Mouse (Mus musculus) liver, postnatal 0 days (tissue): ENCODE measurements around the gene Ppp2r3d. TPM values are rescaled to one million over a fixed set of nuclear protein-coding genes. Genes with fewer than 3 reads are reported as not detected.
"Not testable (repeated sequence)": the region's sequence is repeated elsewhere in the genome, so short reads cannot be mapped to it uniquely, and the experiment has no call there.

Experiments
- ATAC-seq: fragments of 200-750 bp; cut with Nextera tagmentation; 2 replicates; pipeline ENCODE4 v1.8.0; 2017; ENCODE audit warnings: mild to moderate bottlenecking, moderate library complexity
- DNase-seq: peaks from one replicate; pipeline ENCODE4 v3.0.0-alpha.2; 2016
- H3K27ac ChIP-seq: fragments of 300-500 bp; sonication (generic); 2 replicates; pipeline ENCODE4 v1.5.1; 2014; ENCODE audit warnings: antibody characterized with exemption, moderate library complexity, mild to moderate bottlenecking, low read depth
- H3K27me3 ChIP-seq: fragments of 300-500 bp; sonication (generic); 2 replicates; pipeline ENCODE4 v1.6.1; 2014; ENCODE audit warnings: low read length, control low read depth, mixed read lengths; ENCODE audit not compliant: insufficient read depth
- H3K36me3 ChIP-seq: fragments of 300-500 bp; sonication (generic); replicated peaks from 2 replicates; pipeline ENCODE4 v1.6.1; 2014; ENCODE audit warnings: mild to moderate bottlenecking, control low read depth, low read length, moderate library complexity, mixed read lengths; ENCODE audit not compliant: insufficient read depth
- H3K4me1 ChIP-seq: fragments of 300-500 bp; sonication (generic); 2 replicates; pipeline ENCODE4 v1.6.1; 2014; ENCODE audit warnings: antibody characterized with exemption, mild to moderate bottlenecking, control low read depth; ENCODE audit not compliant: insufficient read depth
- H3K4me2 ChIP-seq: fragments of 300-500 bp; sonication (generic); 2 replicates; pipeline ENCODE4 v1.6.1; 2014; ENCODE audit warnings: low read depth, mild to moderate bottlenecking, low read length, moderate library complexity, mixed read lengths
- H3K4me3 ChIP-seq: fragments of 300-500 bp; sonication (generic); 2 replicates; pipeline ENCODE4 v1.5.1; 2014; ENCODE audit warnings: low read depth, low read length
- H3K9ac ChIP-seq: fragments of 300-500 bp; sonication (generic); replicated peaks from 2 replicates; pipeline ENCODE4 v1.6.1; 2014; ENCODE audit warnings: mild to moderate bottlenecking, moderate library complexity
- H3K9me3 ChIP-seq: fragments of 300-500 bp; sonication (generic); 2 replicates; pipeline ENCODE4 v1.6.1; 2016; ENCODE audit warnings: mild to moderate bottlenecking, control low read depth, low read length, mixed read lengths
- CTCF ChIP-seq: sonication (generic); IDR thresholded peaks from 2 replicates; pipeline ENCODE4 v1.5.1; 2016; ENCODE audit warnings: antibody characterized with exemption, low read depth
- EP300 ChIP-seq: IDR thresholded peaks from 2 replicates; pipeline ENCODE4 v1.6.1; 2016; ENCODE audit warnings: antibody characterized with exemption, low read depth, mild to moderate bottlenecking
- WGBS: fragments of 180-500 bp; shearing (Covaris S2); extraction: QIAGEN DNeasy Blood & Tissue Kit; methylation state at CpG from one replicate; pipeline ENCODE4 v1.1.7; 2014; ENCODE audit not compliant: insufficient replicate concordance; 5-methylcytosine and 5-hydroxymethylcytosine counted together
- polyA plus RNA-seq: library from polyadenylated mRNA; unstranded; fragments of >200 nt; fragmentation: Nextera tagmentation; extraction: Ambion mirVana; gene quantifications from 2 replicates; pipeline ENCODE4 v1.2.1, GENCODE M21; 2015

The Ppp2r3d gene
- polyA plus RNA-seq: 38.7 and 40.7 TPM in 2 replicates

- Histone ChIP-seq H3K4me3 (no peak within 1 kb of the TSS), H3K9ac (no peak within 1 kb of the TSS), H3K27me3 (no peaks in the 10 kb centered on the region), H3K4me2 (no peak within 1 kb of the TSS), H3K9me3 (peaks cover 8% of the 10 kb centered on the region; the same call in 1 of the 2 replicates), H3K4me1 (no peaks in the 10 kb centered on the region), H3K27ac (no peak within 1 kb of the TSS), H3K36me3 (peaks cover 8% of the 10 kb centered on the region)
- 92% methylated on average over 22 of the region's 22 CpGs for WGBS
- no peak for TF ChIP-seq CTCF
- no peak for TF ChIP-seq EP300
- DNase-seq (no peak), ATAC-seq (peak; percentile 38)
Measured at GRCm38 (mm10) chr9:124476096-124476902, at the start of gene Ppp2r3d. Gene Ppp2r3d (minus strand): TSS chr9:124476898.

DNA sequence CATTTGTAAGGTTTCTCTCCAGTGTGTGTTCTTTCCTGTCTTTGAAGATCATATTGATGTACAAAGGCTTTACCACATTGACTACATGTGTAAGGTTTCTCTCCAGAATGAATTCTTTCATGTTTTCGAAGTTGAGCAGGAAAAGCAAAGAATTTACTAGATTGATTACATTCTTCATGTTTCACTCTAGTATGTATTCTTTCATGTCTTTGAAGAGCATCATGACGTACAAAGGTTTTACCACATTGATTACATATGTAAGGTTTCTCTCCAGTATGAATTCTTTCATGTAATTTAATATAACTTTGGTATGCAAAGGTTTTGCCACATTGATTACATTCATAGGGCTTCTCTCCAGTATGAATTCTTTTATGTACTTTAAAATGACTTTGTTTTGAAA lies 17.0 kb upstream of the Ppp2r3d start, which contains the start of gene Gm21836:
Gene Gm21836 (minus strand): TSS at position 101 of the 400 bp plus-strand sequence.
- WGBS: 66% methylated on average over 2 of the region's 2 CpGs

DNA sequence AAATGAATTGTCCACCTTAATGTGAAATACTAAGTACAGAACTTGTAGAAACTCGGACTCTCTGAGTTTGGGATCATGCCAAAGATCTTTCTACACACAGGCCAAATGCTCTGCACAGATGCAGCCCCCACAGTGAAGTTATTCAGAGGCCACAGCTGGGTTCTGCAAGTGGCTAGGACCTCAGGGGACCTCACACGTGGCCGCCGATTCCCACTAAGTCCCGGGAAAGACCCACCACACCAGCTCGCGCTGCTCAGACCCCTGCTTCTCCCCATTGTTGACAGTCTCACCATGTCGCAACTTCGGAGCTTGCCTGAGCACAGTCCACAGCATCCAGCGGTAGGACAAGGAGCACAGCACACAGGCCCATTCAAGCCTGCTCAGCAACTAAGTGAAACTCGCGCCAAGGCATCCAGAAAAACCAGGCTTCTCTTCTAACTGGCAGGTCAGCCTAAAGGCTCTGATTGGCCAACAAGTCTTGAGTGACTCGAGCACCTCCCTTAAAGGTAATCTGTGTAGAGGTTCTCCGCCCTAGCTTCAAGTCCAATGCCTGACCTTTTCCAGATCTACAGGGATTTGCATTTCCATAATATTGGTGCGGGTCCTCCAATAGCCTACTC lies 3.8 kb upstream of the Ppp2r3d start:
- not testable (repeated sequence) for H3K4me1 ChIP-seq, H3K9me3 ChIP-seq, ATAC-seq, H3K4me3 ChIP-seq, H3K9ac ChIP-seq, H3K27ac ChIP-seq, H3K36me3 ChIP-seq, H3K27me3 ChIP-seq
- WGBS: 49% methylated on average over 11 of the region's 15 CpGs
- DNase-seq: peak; percentile 19
- 0 out of 2 replicates have a peak overlapping the region, but pooled peaks have one; percentile 6 for H3K4me2 ChIP-seq

More for the DNA sequence above, 17.0 kb upstream of the Ppp2r3d start, which contains the start of gene Gm21836:
- H3K4me1 ChIP-seq, H3K4me3 ChIP-seq, DNase-seq, H3K4me2 ChIP-seq, H3K36me3 ChIP-seq, H3K9me3 ChIP-seq, H3K9ac ChIP-seq, H3K27me3 ChIP-seq, ATAC-seq, H3K27ac ChIP-seq: not testable (repeated sequence)

GRCm38 (mm10) chr9:124478081-124478480 lies 1.4 kb upstream of the Ppp2r3d start:
- no peak for TF ChIP-seq CTCF
- no peak for TF ChIP-seq EP300
- H3K4me1 ChIP-seq: no peaks in the 10 kb centered on the region
- no peak for DNase-seq
- no peak overlapping the region for H3K27ac ChIP-seq
- H3K36me3 ChIP-seq: peaks cover 8% of the 10 kb centered on the region
- H3K9me3 ChIP-seq: peaks cover 8% of the 10 kb centered on the region; the same call in 1 of the 2 replicates
- no peak overlapping the region for H3K9ac ChIP-seq
- no peak for ATAC-seq
- no peaks in the 10 kb centered on the region for H3K27me3 ChIP-seq
- H3K4me2 ChIP-seq: no peak overlapping the region
- no peak overlapping the region for H3K4me3 ChIP-seq
- 55% methylated on average over 3 of the region's 3 CpGs for WGBS

DNA sequence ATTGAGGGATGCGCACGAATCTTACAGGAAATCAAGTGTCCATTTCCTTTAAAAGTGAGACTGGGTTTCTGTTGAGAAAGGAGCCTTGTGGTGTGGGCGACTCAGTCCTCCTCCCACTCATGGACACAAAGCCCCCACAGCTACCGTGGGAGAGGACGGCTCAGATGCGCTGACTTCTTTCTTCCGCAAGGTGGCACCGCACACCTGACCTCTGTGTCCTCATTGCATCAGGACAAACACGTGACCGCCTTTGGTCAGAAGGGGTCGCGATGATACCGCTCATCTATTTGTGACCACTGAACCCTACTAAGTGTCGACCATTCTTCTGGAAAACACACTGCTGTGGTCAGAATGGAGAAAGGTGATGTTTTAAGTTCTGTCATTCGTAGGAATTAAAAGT lies 1.0 kb downstream of the Ppp2r3d start:
- Histone ChIP-seq H3K27me3 (no peaks in the 10 kb centered on the region), H3K9me3 (peaks cover 8% of the 10 kb centered on the region; the same call in 1 of the 2 replicates), H3K27ac (no peak overlapping the region), H3K4me1 (no peaks in the 10 kb centered on the region), H3K4me2 (no peak overlapping the region), H3K9ac (no peak overlapping the region), H3K4me3 (no peak overlapping the region), H3K36me3 (peaks cover 8% of the 10 kb centered on the region)
- ATAC-seq (peak; percentile 19; the same call in 1 of the 2 replicates), DNase-seq (no peak)
- 89% methylated on average over 15 of the region's 15 CpGs for WGBS
- TF ChIP-seq CTCF (no peak), EP300 (no peak)

DNA sequence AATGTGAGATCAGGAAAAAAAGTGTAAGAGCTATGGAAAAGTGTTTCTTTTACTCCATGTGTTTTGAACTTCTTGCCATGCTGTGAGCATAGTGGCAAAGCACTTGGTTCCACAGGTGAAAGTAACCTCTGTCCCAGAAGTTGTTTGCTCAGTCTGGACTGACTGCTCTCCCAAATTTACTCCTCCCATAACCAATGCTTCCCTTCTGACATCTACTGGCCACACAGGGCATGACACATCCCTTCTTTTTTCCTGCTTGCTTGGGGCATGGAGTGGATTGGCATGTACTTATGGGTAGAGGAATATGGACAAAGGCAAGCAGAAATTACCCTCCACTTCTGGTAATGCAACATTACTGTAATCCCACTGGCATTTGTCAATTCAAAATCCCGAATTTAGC lies 20.1 kb downstream of the Ppp2r3d start:
- Histone ChIP-seq H3K4me1 (no peaks in the 10 kb centered on the region), H3K27ac (no peak overlapping the region), H3K4me2 (no peak overlapping the region), H3K4me3 (no peak overlapping the region), H3K9ac (no peak overlapping the region), H3K27me3 (no peaks in the 10 kb centered on the region), H3K9me3 (no peaks in the 10 kb centered on the region), H3K36me3 (no peaks in the 10 kb centered on the region)
- DNase-seq (peak; percentile 60), ATAC-seq (peak; percentile 78)
- TF ChIP-seq CTCF (peak; percentile 86), EP300 (no peak)
- 3% methylated on average over 1 of the region's 1 CpGs for WGBS
